In the genomic region with DNA sequence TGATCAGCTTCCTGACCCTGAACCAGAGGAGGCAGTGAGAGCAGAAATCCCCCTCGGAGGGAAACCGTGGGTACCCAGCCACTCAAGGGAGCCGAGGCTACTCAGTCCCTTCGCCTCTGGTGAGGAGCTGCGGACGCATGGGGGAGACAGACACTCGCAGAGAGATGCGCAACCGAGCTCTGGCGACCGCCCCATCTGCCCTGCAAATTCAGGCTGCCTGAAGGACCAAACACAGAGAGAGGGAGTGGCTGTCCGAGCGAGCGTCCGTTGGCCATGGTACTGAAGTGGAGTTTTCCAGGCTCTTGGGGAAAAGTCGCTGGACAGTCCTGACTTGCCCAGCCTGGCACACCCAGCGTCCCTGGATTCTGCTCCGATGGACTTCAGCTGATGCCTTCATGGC, we compare ENCODE assay signal across 9 mouse cellular contexts.
DNase-seq lines count a peak whose midpoint lies in the region; ATAC-seq lines count a peak whose summit lies in the region.
"Had no signal": no experiment of that assay in that cellular context is flagged by ENCODE, and none has a peak within 500 bp of the region (broad histone marks: within the 10 kb centered on the region; RNA-seq: fewer than 3 reads in every experiment).

No protein-coding gene starts in this region.

- peak overlapping the region; percentile 18 for H3K4me2 ChIP-seq in hindbrain, embryonic 14.5 days (replicated peaks)
- 0 out of 2 replicates have a peak overlapping the region, but pooled peaks have one; percentile 11 for H3K4me2 ChIP-seq in liver, embryonic 16.5 days (ENCODE audit: low read depth, low read length)
- H3K4me2 ChIP-seq: embryonic facial prominence, embryonic 15.5 days had no signal

- DNase-seq in gastrocnemius, postnatal 14 days: peak; percentile 8
- DNase-seq in gastrocnemius, postnatal 36 days: no peak
- DNase-seq in Muller cell, postnatal 12 days (ENCODE audit: inconsistent ontology term): peak; percentile 58
- peak; percentile 56 for DNase-seq in hindbrain, embryonic 14.5 days (ENCODE audit: low spot score)
- peak; percentile 39 for DNase-seq in right cerebral cortex, adult 18-20 months
- no peak for DNase-seq in gastrocnemius, postnatal 25 days

- 0 out of 2 replicates have a peak, but pooled peaks have one; percentile 36 for ATAC-seq in common myeloid progenitor, adult 5-6 weeks (replicated peaks; ENCODE audit: low read depth, poor library complexity, severe bottlenecking)
- no peak; the same call in 1 of the 2 replicates for ATAC-seq in hindbrain, embryonic 14.5 days (ENCODE audit: low FRiP score)
- no peak for ATAC-seq in liver, embryonic 16.5 days (ENCODE audit: low read depth)

- H3K4me1 ChIP-seq in hindbrain, embryonic 14.5 days (replicated peaks; ENCODE audit: control insufficient read depth, insufficient read depth, low read length): peaks cover 27% of the 10 kb centered on the region
- peaks cover 26% of the 10 kb centered on the region for H3K4me1 ChIP-seq in liver, embryonic 16.5 days (ENCODE audit: control insufficient read depth, low read depth, low read length)
- H3K4me1 ChIP-seq: embryonic facial prominence, embryonic 15.5 days had no signal

- 0 out of 2 replicates have a peak overlapping the region, but pooled peaks have one; percentile 18 for H3K9ac ChIP-seq in hindbrain, embryonic 14.5 days
- H3K9ac ChIP-seq in liver, embryonic 16.5 days (ENCODE audit: low read depth, low read length): no peak overlapping the region
- H3K9ac ChIP-seq: embryonic facial prominence, embryonic 15.5 days had no signal

- H3K36me3 ChIP-seq in hindbrain, embryonic 14.5 days (replicated peaks; ENCODE audit: control insufficient read depth, insufficient read depth): no peaks in the 10 kb centered on the region
- no peaks in the 10 kb centered on the region for H3K36me3 ChIP-seq in liver, embryonic 16.5 days (ENCODE audit: control insufficient read depth, insufficient read depth)
- H3K36me3 ChIP-seq: embryonic facial prominence, embryonic 15.5 days had no signal

- intact Hi-C loops in gastrocnemius, postnatal 14 days (cut with DNase I; ENCODE audit: low total_unique reads): no loop called here
- intact Hi-C loops in gastrocnemius, postnatal 36 days (cut with DNase I): no loop called here

- H3K27ac ChIP-seq in hindbrain, embryonic 14.5 days: peak overlapping the region; percentile 29; the same call in 1 of the 2 replicates
- H3K27ac ChIP-seq in liver, embryonic 16.5 days (ENCODE audit: low read length): no peak overlapping the region
- H3K27ac ChIP-seq: embryonic facial prominence, embryonic 15.5 days had no signal

- WGBS in hindbrain, embryonic 14.5 days: 5% methylated on average over 18 of the region's 18 CpGs
- 6% methylated on average over 18 of the region's 18 CpGs for WGBS in liver, embryonic 16.5 days (ENCODE audit: insufficient replicate concordance)

- H3K9me3 ChIP-seq in hindbrain, embryonic 14.5 days (ENCODE audit: control insufficient read depth, low read length): no peaks in the 10 kb centered on the region
- no peaks in the 10 kb centered on the region for H3K9me3 ChIP-seq in liver, embryonic 16.5 days (replicated peaks; ENCODE audit: control insufficient read depth, low read length)
- H3K9me3 ChIP-seq: embryonic facial prominence, embryonic 15.5 days had no signal

- H3K4me3 ChIP-seq in hindbrain, embryonic 14.5 days (replicated peaks; ENCODE audit: low read length): no peak overlapping the region
- no peak overlapping the region for H3K4me3 ChIP-seq in liver, embryonic 16.5 days (ENCODE audit: low read depth, low read length)
- H3K4me3 ChIP-seq: embryonic facial prominence, embryonic 15.5 days had no signal

- H3K27me3 ChIP-seq in hindbrain, embryonic 14.5 days (ENCODE audit: control insufficient read depth, insufficient read depth, low read length): no peaks in the 10 kb centered on the region; the same call in 1 of the 2 replicates
- no peaks in the 10 kb centered on the region for H3K27me3 ChIP-seq in liver, embryonic 16.5 days (ENCODE audit: control insufficient read depth, insufficient read depth, low read depth, low read length)

Comparison
In these comparisons a context has a peak if more than half of its experiments do, and no peak if none do; other contexts are left out.
1. DNase-seq: peak in gastrocnemius, postnatal 14 days (single experiment), Muller cell, postnatal 12 days (single experiment), hindbrain, embryonic 14.5 days (single experiment) and right cerebral cortex, adult 18-20 months (single experiment); none in gastrocnemius, postnatal 36 days (0 of 2) and gastrocnemius, postnatal 25 days (single experiment).